Mouse (Mus musculus) forebrain, embryonic 12.5 days (tissue): ENCODE measurements at regions not wholly inside any gene's neighbourhood (a gene's known extent, or its start where the extent isn't known, plus 50 kb on each side); places are given as distances from the start of the nearest gene placed in this dataset.
A peak's percentile ranks its signal among the peaks of the same experiment; 100 is the strongest.

Source experiments
- ATAC-seq: fragments of 200-750 bp; cut with Nextera tagmentation; 2 replicates; pipeline ENCODE4 v1.8.0; 2017; ENCODE audit warnings: moderate TSS enrichment; ENCODE audit not compliant: low FRiP score
- H3K27ac ChIP-seq: fragments of 300-500 bp; sonication (generic); 2 replicates; pipeline ENCODE4 v1.5.1; 2016; ENCODE audit warnings: mild to moderate bottlenecking
- H3K27me3 ChIP-seq: fragments of 300-500 bp; sonication (generic); 2 replicates; pipeline ENCODE4 v1.6.1; 2016; ENCODE audit warnings: mild to moderate bottlenecking
- H3K36me3 ChIP-seq: fragments of 300-500 bp; sonication (generic); replicated peaks from 2 replicates; pipeline ENCODE4 v1.6.1; 2016; ENCODE audit warnings: mild to moderate bottlenecking
- H3K4me1 ChIP-seq: fragments of 300-500 bp; sonication (generic); 2 replicates; pipeline ENCODE4 v1.6.1; 2016
- H3K4me2 ChIP-seq: fragments of 300-500 bp; sonication (generic); 2 replicates; pipeline ENCODE4 v1.6.1; 2016; ENCODE audit warnings: mild to moderate bottlenecking, moderate library complexity
- H3K4me3 ChIP-seq: fragments of 300-500 bp; sonication (generic); replicated peaks from 2 replicates; pipeline ENCODE4 v1.5.1; 2016; ENCODE audit warnings: mild to moderate bottlenecking
- H3K9ac ChIP-seq: fragments of 300-500 bp; sonication (generic); 2 replicates; pipeline ENCODE4 v1.6.1; 2016; ENCODE audit warnings: mild to moderate bottlenecking
- H3K9me3 ChIP-seq: fragments of 300-500 bp; sonication (generic); 2 replicates; pipeline ENCODE4 v1.6.1; 2016
- WGBS: fragments of 180-500 bp; shearing (Covaris S2); methylation state at CpG from one replicate; pipeline ENCODE4 v1.1.7; 2016; 5-methylcytosine and 5-hydroxymethylcytosine counted together

GRCm38 (mm10) chr4:7580554-7581219 is 658.2 kb downstream of the Car8 start:
- H3K4me3 ChIP-seq, result no peak overlapping the region
- no peak overlapping the region for H3K27ac ChIP-seq
- H3K9ac ChIP-seq, result no peak overlapping the region
- H3K36me3 ChIP-seq, result no peaks in the 10 kb centered on the region
- H3K4me1 ChIP-seq, result peaks cover 20% of the 10 kb centered on the region
- H3K27me3 ChIP-seq, result no peaks in the 10 kb centered on the region
- peak; percentile 70 for ATAC-seq
- no peaks in the 10 kb centered on the region for H3K9me3 ChIP-seq
- 61% methylated on average over 10 of the region's 10 CpGs for WGBS
- no peak overlapping the region for H3K4me2 ChIP-seq

- Histone ChIP-seq H3K4me1 (no peaks in the 10 kb centered on the region), H3K36me3 (no peaks in the 10 kb centered on the region), H3K4me3 (no peak overlapping the region), H3K27ac (no peak overlapping the region), H3K9ac (no peak overlapping the region), H3K27me3 (no peaks in the 10 kb centered on the region), H3K9me3 (no peaks in the 10 kb centered on the region), H3K4me2 (no peak overlapping the region)
- no peak for ATAC-seq
- 40% methylated on average over 2 of the region's 2 CpGs for WGBS
Observed at GRCm38 (mm10) chr4:7574011-7574410, 664.8 kb downstream of the Car8 start.

- H3K4me3 ChIP-seq, result no peak overlapping the region
- 67% methylated on average over 6 of the region's 6 CpGs for WGBS
- no peak overlapping the region for H3K9ac ChIP-seq
- peak; percentile 36; the same call in 1 of the 2 replicates for ATAC-seq
- H3K4me1 ChIP-seq, result no peaks in the 10 kb centered on the region
- H3K27me3 ChIP-seq, result no peaks in the 10 kb centered on the region
- H3K36me3 ChIP-seq, result no peaks in the 10 kb centered on the region
- no peak overlapping the region for H3K4me2 ChIP-seq
- H3K9me3 ChIP-seq, result no peaks in the 10 kb centered on the region
- no peak overlapping the region for H3K27ac ChIP-seq
Observed at GRCm38 (mm10) chr4:7567687-7568393, 671.0 kb downstream of the Car8 start.

- Histone ChIP-seq H3K4me2 (no peak overlapping the region), H3K4me1 (no peaks in the 10 kb centered on the region), H3K27me3 (no peaks in the 10 kb centered on the region), H3K4me3 (no peak overlapping the region), H3K9me3 (no peaks in the 10 kb centered on the region), H3K36me3 (no peaks in the 10 kb centered on the region), H3K27ac (no peak overlapping the region), H3K9ac (no peak overlapping the region)
- WGBS, result 77% methylated on average over 7 of the region's 7 CpGs
- no peak for ATAC-seq
Observed at GRCm38 (mm10) chr4:7559867-7560832, 678.7 kb downstream of the Car8 start.

- Histone ChIP-seq H3K4me2 (no peak overlapping the region), H3K9me3 (no peaks in the 10 kb centered on the region), H3K27me3 (no peaks in the 10 kb centered on the region), H3K9ac (no peak overlapping the region), H3K36me3 (no peaks in the 10 kb centered on the region), H3K4me3 (no peak overlapping the region), H3K4me1 (no peaks in the 10 kb centered on the region), H3K27ac (no peak overlapping the region)
- WGBS, result 97% methylated on average over 2 of the region's 2 CpGs
- no peak for ATAC-seq
Observed at GRCm38 (mm10) chr4:7558721-7559120, 680.1 kb downstream of the Car8 start.

GRCm38 (mm10) chr4:7534301-7534700 is 704.5 kb downstream of the Car8 start:
- Histone ChIP-seq H3K9ac (no peak overlapping the region), H3K9me3 (no peaks in the 10 kb centered on the region), H3K4me1 (no peaks in the 10 kb centered on the region), H3K27me3 (no peaks in the 10 kb centered on the region), H3K4me2 (no peak overlapping the region), H3K36me3 (no peaks in the 10 kb centered on the region), H3K4me3 (no peak overlapping the region), H3K27ac (no peak overlapping the region)
- ATAC-seq, result no peak
- WGBS, result 89% methylated on average over 4 of the region's 4 CpGs

- no peak overlapping the region for H3K4me2 ChIP-seq
- no peaks in the 10 kb centered on the region for H3K4me1 ChIP-seq
- H3K27me3 ChIP-seq, result no peaks in the 10 kb centered on the region
- ATAC-seq, result no peak
- H3K9me3 ChIP-seq, result no peaks in the 10 kb centered on the region
- 82% methylated on average over 2 of the region's 2 CpGs for WGBS
- H3K9ac ChIP-seq, result no peak overlapping the region
- H3K27ac ChIP-seq, result no peak overlapping the region
- no peaks in the 10 kb centered on the region for H3K36me3 ChIP-seq
- no peak overlapping the region for H3K4me3 ChIP-seq
Observed at GRCm38 (mm10) chr4:7527718-7528117, 711.1 kb downstream of the Car8 start.

- 83% methylated on average over 1 of the region's 1 CpGs for WGBS
- Histone ChIP-seq H3K4me2 (no peak overlapping the region), H3K27me3 (no peaks in the 10 kb centered on the region), H3K27ac (no peak overlapping the region), H3K4me1 (no peaks in the 10 kb centered on the region), H3K4me3 (no peak overlapping the region), H3K9me3 (no peaks in the 10 kb centered on the region), H3K9ac (no peak overlapping the region), H3K36me3 (no peaks in the 10 kb centered on the region)
- no peak for ATAC-seq
Observed at GRCm38 (mm10) chr4:7513081-7513480, 725.8 kb downstream of the Car8 start.

GRCm38 (mm10) chr4:7485552-7485951 is 753.3 kb downstream of the Car8 start:
- no peak overlapping the region for H3K9ac ChIP-seq
- no peak for ATAC-seq
- no peak overlapping the region for H3K4me2 ChIP-seq
- H3K9me3 ChIP-seq, result no peaks in the 10 kb centered on the region
- no peaks in the 10 kb centered on the region for H3K36me3 ChIP-seq
- no peaks in the 10 kb centered on the region for H3K27me3 ChIP-seq
- H3K4me3 ChIP-seq, result no peak overlapping the region
- no peaks in the 10 kb centered on the region for H3K4me1 ChIP-seq
- H3K27ac ChIP-seq, result no peak overlapping the region

- H3K4me2 ChIP-seq, result no peak overlapping the region
- no peaks in the 10 kb centered on the region for H3K27me3 ChIP-seq
- no peak overlapping the region for H3K9ac ChIP-seq
- peaks cover 2% of the 10 kb centered on the region; the same call in 1 of the 2 replicates for H3K4me1 ChIP-seq
- ATAC-seq, result no peak
- no peak overlapping the region for H3K27ac ChIP-seq
- no peaks in the 10 kb centered on the region for H3K36me3 ChIP-seq
- no peaks in the 10 kb centered on the region for H3K9me3 ChIP-seq
- no peak overlapping the region for H3K4me3 ChIP-seq
- WGBS, result 34% methylated on average over 9 of the region's 9 CpGs
Observed at GRCm38 (mm10) chr4:7455130-7455529, 783.7 kb downstream of the Car8 start.

GRCm38 (mm10) chr4:7452678-7453077 is 786.2 kb downstream of the Car8 start:
- no peak for ATAC-seq
- WGBS, result 76% methylated on average over 3 of the region's 3 CpGs
- Histone ChIP-seq H3K4me2 (no peak overlapping the region), H3K9me3 (no peaks in the 10 kb centered on the region), H3K27ac (no peak overlapping the region), H3K9ac (no peak overlapping the region), H3K27me3 (no peaks in the 10 kb centered on the region), H3K4me1 (peaks cover 2% of the 10 kb centered on the region; the same call in 1 of the 2 replicates), H3K4me3 (no peak overlapping the region), H3K36me3 (no peaks in the 10 kb centered on the region)

GRCm38 (mm10) chr4:7450991-7451390 is 787.9 kb downstream of the Car8 start:
- H3K27ac ChIP-seq, result no peak overlapping the region

More at GRCm38 (mm10) chr4:7450991-7451390, 787.9 kb downstream of the Car8 start:
- H3K9ac ChIP-seq, result no peak overlapping the region
- H3K27me3 ChIP-seq, result no peaks in the 10 kb centered on the region
- H3K9me3 ChIP-seq, result no peaks in the 10 kb centered on the region
- no peak overlapping the region for H3K4me2 ChIP-seq
- no peak for ATAC-seq
- H3K36me3 ChIP-seq, result no peaks in the 10 kb centered on the region
- WGBS, result 67% methylated on average over 1 of the region's 1 CpGs
- no peak overlapping the region for H3K4me3 ChIP-seq
- peaks cover 2% of the 10 kb centered on the region; the same call in 1 of the 2 replicates for H3K4me1 ChIP-seq
